Mouse (Mus musculus) heart, postnatal 25 days (tissue): ENCODE measurements around the gene Guca1a. TPM values are rescaled to one million over a fixed set of nuclear protein-coding genes. Genes with fewer than 3 reads are reported as not detected.
"Not testable (repeated sequence)": the region's sequence is repeated elsewhere in the genome, so short reads cannot be mapped to it uniquely, and the experiment has no call there.

Experiments
- DNase-seq: peaks from one replicate; pipeline ENCODE4 v3.0.0; 2022; ENCODE audit warnings: low spot score
- intact Hi-C: fragments of 180-260 bp; cut with DNase I; formaldehyde crosslinking; loops from one replicate; pipeline ENCODE4 v1.15.1; 2025
- total RNA-seq, 2 experiments: library from RNA; stranded (reverse); gene quantifications; 2 replicates each; pipeline ENCODE4 v1.2.3; 2021

Guca1a gene
- total RNA-seq, 2 experiments from 2014 or later, result 0.39 TPM; not detected in 1

DNA sequence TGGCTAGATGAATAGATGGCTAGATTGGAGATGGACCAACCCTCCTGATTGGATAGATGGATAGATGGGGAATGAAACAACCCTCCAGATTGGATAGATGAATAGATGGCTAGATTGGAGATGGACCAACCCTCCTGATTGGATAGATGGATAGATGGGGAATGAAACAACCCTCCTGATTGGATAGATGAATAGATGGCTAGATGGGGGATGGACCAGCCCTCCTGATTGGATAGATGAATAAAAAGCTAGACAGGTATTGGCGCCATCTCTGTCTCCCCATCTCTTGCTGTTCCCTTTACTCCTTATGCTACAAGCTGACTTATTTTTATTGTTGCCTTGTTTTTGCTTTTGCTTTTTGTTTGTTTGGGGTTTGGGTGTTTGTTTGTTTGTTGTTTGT is 22.2 kb upstream of the Guca1a start:
- DNase-seq, result not testable (repeated sequence)

DNA sequence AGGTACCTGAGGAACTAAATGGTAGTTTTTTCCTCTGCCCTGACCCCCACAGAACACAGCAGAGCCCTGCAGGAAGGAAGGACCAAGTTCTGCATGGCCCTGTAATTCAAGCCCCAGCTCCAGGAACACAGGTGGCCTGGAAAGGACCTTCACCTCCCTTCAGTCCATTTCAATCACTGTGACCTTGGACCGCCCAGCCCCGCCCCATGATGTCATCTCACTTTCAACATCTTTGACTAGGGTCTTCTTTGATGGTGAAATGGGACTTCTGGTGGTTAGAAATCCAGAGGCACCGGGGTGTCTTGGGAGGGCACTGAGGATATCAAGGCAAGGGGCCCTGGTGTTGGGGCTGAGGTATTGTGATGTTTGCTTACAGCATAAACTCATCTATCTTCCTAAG is 21.2 kb upstream of the Guca1a start:
- no peak for DNase-seq

More for the DNA sequence above, 22.2 kb upstream of the Guca1a start:
- intact Hi-C loops, result not testable (repeated sequence)

GRCm38 (mm10) chr17:47420195-47420594 is 19.8 kb upstream of the Guca1a start:
- DNase-seq, result no peak
- intact Hi-C loops, result no loop called here

More for the DNA sequence above, 21.2 kb upstream of the Guca1a start:
- intact Hi-C loops, result no loop called here

DNA sequence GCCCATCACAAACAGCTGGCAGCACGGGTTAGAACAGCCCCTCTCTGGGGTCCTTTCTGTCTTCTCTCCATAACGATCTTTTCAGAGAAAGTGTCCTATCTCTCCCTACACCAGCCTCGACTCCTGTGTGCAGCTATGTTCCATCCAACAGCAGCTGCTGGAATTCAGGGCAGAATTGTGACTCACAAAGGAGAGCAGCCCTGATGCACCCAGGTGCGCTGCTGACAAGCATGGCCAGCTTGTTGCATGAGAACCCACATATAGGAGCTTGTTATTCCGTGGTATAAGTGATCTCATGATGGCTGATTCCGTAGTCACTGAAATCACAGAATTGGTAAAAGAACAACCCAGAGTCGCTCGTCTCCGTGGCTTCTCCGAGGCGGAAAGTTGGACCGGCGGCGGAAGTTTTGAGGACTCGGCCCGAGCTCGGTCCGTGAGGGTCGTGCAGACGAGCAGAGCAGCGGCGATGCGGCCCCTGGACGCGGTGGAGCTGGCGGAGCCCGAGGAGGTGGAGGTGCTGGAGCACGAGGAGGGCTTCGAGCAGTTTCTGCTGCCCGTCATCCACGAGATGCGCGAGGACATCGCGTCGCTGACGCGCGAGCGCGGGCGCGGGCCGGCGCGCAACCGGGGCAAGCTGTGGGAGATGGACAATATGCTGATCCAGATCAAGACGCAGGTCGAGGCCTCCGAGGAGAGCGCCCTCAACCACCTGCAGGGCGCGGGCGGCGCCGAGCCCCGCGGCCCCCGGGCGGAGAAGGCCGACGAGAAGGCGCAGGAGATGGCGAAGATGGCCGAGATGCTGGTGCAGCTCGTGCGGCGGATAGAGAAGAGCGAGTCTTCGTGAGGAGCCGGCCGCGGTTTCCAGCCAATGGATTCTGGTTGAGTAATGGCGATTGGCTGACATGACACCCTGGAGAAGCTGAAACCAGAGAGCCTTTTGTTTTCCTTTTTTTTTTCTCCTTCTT is 9.8 kb upstream of the Guca1a start:
- intact Hi-C loops, result loop anchor here (5.0 to 10.0 kb wide), 3 partner anchors 57 to 275 kb away; partner anchors contain the start of genes Frs3 and Tomm6
- DNase-seq, result not testable (repeated sequence)

DNA sequence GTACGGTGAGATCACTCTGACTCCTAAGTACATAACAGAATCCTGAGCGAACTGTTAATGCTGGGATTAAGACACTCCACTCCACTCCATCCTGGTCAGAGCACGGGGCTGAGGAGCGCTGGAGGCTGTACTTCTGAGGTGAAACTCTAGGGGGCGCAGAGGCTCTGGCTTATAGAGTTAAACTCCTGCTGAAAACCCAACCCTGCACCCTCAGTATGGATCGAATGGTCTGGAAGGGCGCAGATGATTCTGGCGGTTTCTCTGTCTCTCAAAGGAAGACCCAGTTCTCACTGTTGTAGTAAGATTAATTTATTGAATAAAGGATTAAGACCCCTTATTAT is 8.1 kb upstream of the Guca1a start:
- no peak for DNase-seq
- intact Hi-C loops, result loop anchor here (5.0 to 10.0 kb wide), 3 partner anchors 59 to 276 kb away; partner anchors contain the start of genes Frs3 and Tomm6

DNA sequence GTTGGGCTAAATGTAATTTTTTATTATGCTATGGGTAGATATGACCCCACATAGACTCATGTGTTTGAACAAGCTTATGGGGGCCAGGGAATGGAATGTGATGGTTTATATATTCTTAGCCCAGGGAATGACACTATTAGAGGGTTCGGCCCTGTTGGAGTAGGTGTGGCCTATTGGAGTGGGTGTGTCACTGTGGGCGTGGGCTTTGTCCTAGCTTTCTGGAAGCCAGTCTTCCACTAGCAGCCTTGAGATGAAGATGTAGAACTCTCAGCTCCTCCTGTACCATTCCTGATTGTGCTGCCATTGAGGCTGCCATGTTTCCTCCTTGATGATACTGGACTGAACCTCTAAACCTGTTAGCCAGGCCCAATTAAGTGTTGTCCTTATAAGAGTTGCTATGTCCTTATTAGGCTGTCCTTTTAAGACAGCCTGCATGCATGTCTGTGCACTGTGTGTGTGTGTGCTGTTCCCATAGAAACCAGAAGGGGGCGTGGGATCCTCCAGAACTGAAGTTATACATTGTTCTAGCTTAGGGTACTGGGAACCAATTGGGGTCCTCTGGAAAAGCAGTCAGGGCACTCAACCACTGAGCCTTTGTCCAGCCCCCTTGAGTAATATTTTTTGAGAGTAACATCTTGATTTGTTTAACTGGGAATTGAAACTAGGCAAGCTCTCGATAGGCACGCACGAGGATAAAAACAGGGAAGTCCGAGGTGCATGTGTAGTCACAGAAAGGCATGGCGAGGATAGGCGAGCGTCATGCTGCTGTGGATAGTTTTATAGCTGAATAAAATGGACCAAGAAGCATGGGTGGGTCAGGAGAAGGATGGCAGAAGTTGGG is 7.6 kb upstream of the Guca1a start:
- no peak for DNase-seq
- intact Hi-C loops, result loop anchor here (5.0 to 10.0 kb wide), 3 partner anchors 59 to 277 kb away; partner anchors contain the start of genes Frs3 and Tomm6

GRCm38 (mm10) chr17:47399091-47399490 is 1.3 kb downstream of the Guca1a start:
- intact Hi-C loops, result no loop called here
- no peak for DNase-seq

GRCm38 (mm10) chr17:47395376-47395913 is 4.9 kb downstream of the Guca1a start:
- peak; percentile 16 for DNase-seq
- intact Hi-C loops, result no loop called here

DNA sequence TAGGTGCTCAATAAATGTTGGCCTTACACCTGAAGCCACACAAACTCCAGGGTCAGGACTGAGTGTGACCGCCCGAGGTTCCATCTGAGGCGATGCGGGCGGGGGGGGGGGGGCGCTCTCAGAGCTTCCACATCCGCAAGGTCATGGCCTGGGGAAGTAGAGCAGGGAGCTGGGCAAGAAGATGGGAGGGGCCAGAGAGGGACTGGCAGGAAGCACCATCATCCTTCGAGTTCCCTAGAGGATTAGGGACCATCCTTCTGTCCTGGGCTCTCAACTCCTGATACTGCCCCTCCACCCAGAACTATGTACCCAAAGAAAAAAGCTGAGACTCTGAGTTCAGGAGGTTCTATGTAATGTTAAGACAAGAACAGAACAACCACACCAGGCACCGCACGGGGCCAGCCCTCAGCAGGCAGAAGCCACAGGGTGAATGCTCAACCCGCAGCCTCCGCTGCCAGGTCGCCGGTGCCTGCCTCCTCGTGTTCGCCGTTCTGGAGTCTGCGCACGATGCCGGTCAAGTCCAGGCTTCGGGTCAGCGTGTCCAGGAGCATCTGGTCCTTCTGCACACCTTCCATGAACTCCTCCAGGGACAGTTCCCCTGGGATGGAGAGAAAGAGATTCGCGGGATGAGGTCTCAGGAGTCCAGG is 6.0 kb downstream of the Guca1a start:
- intact Hi-C loops, result no loop called here
- no peak for DNase-seq

- DNase-seq, result no peak
- intact Hi-C loops, result no loop called here
Observed at GRCm38 (mm10) chr17:47386649-47387048, 13.7 kb downstream of the Guca1a start.

GRCm38 (mm10) chr17:47385145-47385544 is 15.2 kb downstream of the Guca1a start, which contains the start of gene Guca1b:
Guca1b (plus strand) TSS chr17:47385393.
- no peak for DNase-seq
- intact Hi-C loops, result no loop called here

GRCm38 (mm10) chr17:47384064-47384463 is 16.3 kb downstream of the Guca1a start:
- no peak for DNase-seq
- intact Hi-C loops, result no loop called here

- intact Hi-C loops, result no loop called here
Observed at GRCm38 (mm10) chr17:47383266-47383665, 17.1 kb downstream of the Guca1a start.

DNA sequence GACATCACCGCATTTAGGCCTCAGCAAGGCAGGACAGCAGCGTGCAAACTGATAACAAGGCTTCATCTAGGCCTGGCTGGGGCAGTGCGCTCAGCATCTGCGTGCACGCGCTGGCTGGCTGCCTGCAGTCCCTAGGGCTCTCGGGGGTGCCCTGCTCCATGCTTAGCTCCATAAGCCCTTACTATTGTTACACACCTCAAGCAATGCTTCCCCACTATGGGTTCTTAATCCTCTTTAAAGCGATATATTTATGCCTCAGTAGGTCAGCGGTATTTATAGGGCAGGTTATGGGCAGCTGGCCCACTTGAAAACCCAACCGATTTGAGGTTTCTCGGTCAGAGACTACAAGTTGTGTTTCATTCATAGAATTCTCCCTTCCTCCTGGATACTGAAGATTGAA is 18.5 kb downstream of the Guca1a start:
- no peak for DNase-seq
- intact Hi-C loops, result no loop called here

More at GRCm38 (mm10) chr17:47383266-47383665, 17.1 kb downstream of the Guca1a start:
- no peak for DNase-seq

GRCm38 (mm10) chr17:47378133-47378532 is 22.3 kb downstream of the Guca1a start:
- DNase-seq, result no peak
- intact Hi-C loops, result loop anchor here (10.0 kb wide), 2 partner anchors 107 to 297 kb away; no protein-coding TSS in a partner anchor

DNA sequence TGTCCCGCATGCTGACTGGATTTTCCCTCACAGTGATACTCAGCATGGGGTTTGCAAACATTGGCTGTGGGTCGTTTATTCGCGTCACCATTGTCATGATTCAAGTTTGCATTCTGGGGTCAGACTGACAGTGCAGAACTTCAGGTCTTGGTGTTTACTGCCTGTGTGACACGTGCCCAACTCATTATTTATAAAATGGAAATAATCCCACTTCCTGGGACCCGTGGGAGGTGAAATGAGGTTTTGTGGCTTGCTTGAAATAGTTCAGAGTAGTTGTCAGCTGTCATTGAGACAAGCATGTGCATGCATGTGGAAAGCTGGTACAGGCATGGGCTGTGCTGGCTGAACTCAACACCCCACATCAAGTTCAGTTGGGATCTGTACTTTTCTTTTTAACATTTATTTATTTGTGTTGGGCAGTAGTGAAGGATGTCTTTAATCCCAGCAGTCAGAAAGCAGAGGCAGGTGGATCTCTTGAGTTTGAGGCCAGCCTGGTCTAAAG is 23.6 kb downstream of the Guca1a start:
- no peak for DNase-seq
- intact Hi-C loops, result loop anchor here (10.0 kb wide), 2 partner anchors 108 to 298 kb away; no protein-coding TSS in a partner anchor

- DNase-seq, result no peak
- intact Hi-C loops, result loop anchor here (10.0 kb wide), 2 partner anchors 111 to 301 kb away; no protein-coding TSS in a partner anchor
Observed at GRCm38 (mm10) chr17:47373991-47374390, 26.4 kb downstream of the Guca1a start.

GRCm38 (mm10) chr17:47371451-47371850 is 28.9 kb downstream of the Guca1a start:
- intact Hi-C loops, result loop anchor here (10.0 kb wide), 2 partner anchors 113 to 303 kb away; no protein-coding TSS in a partner anchor
- DNase-seq, result no peak

GRCm38 (mm10) chr17:47369087-47369443 is 31.3 kb downstream of the Guca1a start:
- intact Hi-C loops, result loop anchor here (10.0 kb wide), 1 partner anchor 246 kb away; the partner anchor contains the start of genes Bysl, Gm20517 and Med20
- no peak for DNase-seq
